Mouse (Mus musculus): ENCODE data around the gene Ube2n.

Ube2n gene

GRCm38 (mm10) chr10:95560394-95560983 lies 45.5 kb downstream of the Ube2n start:
- DNase-seq = no peak

- no peak for DNase-seq
Measured at GRCm38 (mm10) chr10:95561616-95562015, 46.7 kb downstream of the Ube2n start.

GRCm38 (mm10) chr10:95562395-95562794 lies 47.5 kb downstream of the Ube2n start:
- no peak for DNase-seq

- DNase-seq = peak; percentile 51
Measured at GRCm38 (mm10) chr10:95562859-95563841, 48.2 kb downstream of the Ube2n start.

- peak; percentile 97 for DNase-seq
Measured at GRCm38 (mm10) chr10:95563851-95564845, 49.2 kb downstream of the Ube2n start, which contains the start of gene Nudt4. Gene Nudt4 (minus strand): TSS chr10:95564146.

GRCm38 (mm10) chr10:95565156-95565854 lies 50.4 kb downstream of the Ube2n start:
- DNase-seq = peak; percentile 37

- DNase-seq = no peak
Measured at GRCm38 (mm10) chr10:95566786-95567185, 51.8 kb downstream of the Ube2n start.

- DNase-seq = no peak
Measured at GRCm38 (mm10) chr10:95567550-95567949, 52.6 kb downstream of the Ube2n start.

GRCm38 (mm10) chr10:95568016-95568415 lies 53.1 kb downstream of the Ube2n start:
- DNase-seq = no peak

GRCm38 (mm10) chr10:95569441-95569840 lies 54.5 kb downstream of the Ube2n start:
- DNase-seq = peak; percentile 82

- DNase-seq = no peak
Measured at GRCm38 (mm10) chr10:95574994-95575393, 60.0 kb downstream of the Ube2n start.

GRCm38 (mm10) chr10:95575839-95576380 lies 61.0 kb downstream of the Ube2n start:
- DNase-seq = no peak

- no peak for DNase-seq
Measured at GRCm38 (mm10) chr10:95576876-95577566, 62.1 kb downstream of the Ube2n start.

- no peak for DNase-seq
Measured at GRCm38 (mm10) chr10:95577567-95577950, 62.6 kb downstream of the Ube2n start.

- no peak for DNase-seq
Measured at GRCm38 (mm10) chr10:95585554-95585953, 70.6 kb downstream of the Ube2n start.

- no peak for DNase-seq
Measured at GRCm38 (mm10) chr10:95587509-95588220, 72.7 kb downstream of the Ube2n start.

- no peak for DNase-seq
Measured at GRCm38 (mm10) chr10:95589196-95589595, 74.3 kb downstream of the Ube2n start.

- DNase-seq = no peak
Measured at GRCm38 (mm10) chr10:95590196-95590595, 75.3 kb downstream of the Ube2n start.

GRCm38 (mm10) chr10:95591257-95591656 lies 76.3 kb downstream of the Ube2n start:
- DNase-seq = no peak

GRCm38 (mm10) chr10:95594414-95594813 lies 79.5 kb downstream of the Ube2n start:
- DNase-seq = no peak

All from liver (tissue).